Mouse (Mus musculus): ENCODE data around the gene Fnbp1. TPM values are rescaled to one million over a fixed set of nuclear protein-coding genes. Genes with fewer than 3 reads are reported as not detected.

Fnbp1 gene
- polyA plus RNA-seq, 2 experiments, result 25.6 to 40.8 TPM

- Histone ChIP-seq H3K36me3 (ENCODE audit: control insufficient read depth, insufficient read depth, low read length) (peaks cover 40% of the 10 kb centered on the region), H3K4me3 (replicated peaks; ENCODE audit: low read length) (no peak overlapping the region), H3K4me1 (ENCODE audit: control insufficient read depth, insufficient read depth, low read length) (no peaks in the 10 kb centered on the region), H3K9me3 (ENCODE audit: control insufficient read depth, low read length) (no peaks in the 10 kb centered on the region), H3K9ac (ENCODE audit: low read depth, low read length, severe bottlenecking) (no peak overlapping the region), H3K27ac (replicated peaks; ENCODE audit: low read depth, low read length) (no peak overlapping the region), H3K27me3 (ENCODE audit: control insufficient read depth, insufficient read depth, low read length) (no peaks in the 10 kb centered on the region), H3K4me2 (replicated peaks; ENCODE audit: low read depth, low read length, severe bottlenecking) (no peak overlapping the region)
- no peak for ATAC-seq (ENCODE audit: low FRiP score, low read depth)
- WGBS, result 84% methylated on average over 6 of the region's 6 CpGs
- no peak for DNase-seq (ENCODE audit: low spot score)
- TF ChIP-seq POLR2A (IDR thresholded peaks at IDR 0.05; ENCODE audit: borderline replicate concordance, extremely low read depth, insufficient read depth, insufficient read length), result no peak
These were observed 98.9 kb downstream of the Fnbp1 start for GRCm38 (mm10) chr2:31042881-31043280.

- no peaks in the 10 kb centered on the region for H3K27me3 ChIP-seq (ENCODE audit: control insufficient read depth, insufficient read depth, low read length)
- ATAC-seq (ENCODE audit: low FRiP score, low read depth), result no peak
- peaks cover 43% of the 10 kb centered on the region for H3K36me3 ChIP-seq (ENCODE audit: control insufficient read depth, insufficient read depth, low read length)
- no peak overlapping the region for H3K4me2 ChIP-seq (replicated peaks; ENCODE audit: low read depth, low read length, severe bottlenecking)
- H3K9ac ChIP-seq (ENCODE audit: low read depth, low read length, severe bottlenecking), result no peak overlapping the region
- no peak overlapping the region for H3K4me3 ChIP-seq (replicated peaks; ENCODE audit: low read length)
- no peak for TF ChIP-seq POLR2A (IDR thresholded peaks at IDR 0.05; ENCODE audit: borderline replicate concordance, extremely low read depth, insufficient read depth, insufficient read length)
- WGBS, result 85% methylated on average over 6 of the region's 6 CpGs
- H3K27ac ChIP-seq (replicated peaks; ENCODE audit: low read depth, low read length), result no peak overlapping the region
- no peaks in the 10 kb centered on the region for H3K4me1 ChIP-seq (ENCODE audit: control insufficient read depth, insufficient read depth, low read length)
- no peak for DNase-seq (ENCODE audit: low spot score)
- no peaks in the 10 kb centered on the region for H3K9me3 ChIP-seq (ENCODE audit: control insufficient read depth, low read length)
These were observed 100.4 kb downstream of the Fnbp1 start for GRCm38 (mm10) chr2:31041386-31041785.

GRCm38 (mm10) chr2:31040487-31040886 lies 101.3 kb downstream of the Fnbp1 start:
- Histone ChIP-seq H3K4me3 (replicated peaks; ENCODE audit: low read length) (no peak overlapping the region), H3K27me3 (ENCODE audit: control insufficient read depth, insufficient read depth, low read length) (no peaks in the 10 kb centered on the region), H3K4me2 (replicated peaks; ENCODE audit: low read depth, low read length, severe bottlenecking) (no peak overlapping the region), H3K9ac (ENCODE audit: low read depth, low read length, severe bottlenecking) (no peak overlapping the region), H3K4me1 (ENCODE audit: control insufficient read depth, insufficient read depth, low read length) (no peaks in the 10 kb centered on the region), H3K27ac (replicated peaks; ENCODE audit: low read depth, low read length) (no peak overlapping the region), H3K9me3 (ENCODE audit: control insufficient read depth, low read length) (no peaks in the 10 kb centered on the region), H3K36me3 (ENCODE audit: control insufficient read depth, insufficient read depth, low read length) (peaks cover 46% of the 10 kb centered on the region)
- DNase-seq (ENCODE audit: low spot score), result no peak
- TF ChIP-seq POLR2A (IDR thresholded peaks at IDR 0.05; ENCODE audit: borderline replicate concordance, extremely low read depth, insufficient read depth, insufficient read length), result no peak
- ATAC-seq (ENCODE audit: low FRiP score, low read depth), result no peak
- 80% methylated on average over 3 of the region's 3 CpGs for WGBS

GRCm38 (mm10) chr2:31040043-31040442 lies 101.8 kb downstream of the Fnbp1 start:
- DNase-seq (ENCODE audit: low spot score) (no peak), ATAC-seq (ENCODE audit: low FRiP score, low read depth) (no peak)
- no peak for TF ChIP-seq POLR2A (IDR thresholded peaks at IDR 0.05; ENCODE audit: borderline replicate concordance, extremely low read depth, insufficient read depth, insufficient read length)
- peaks cover 50% of the 10 kb centered on the region for H3K36me3 ChIP-seq (ENCODE audit: control insufficient read depth, insufficient read depth, low read length)
- no peaks in the 10 kb centered on the region for H3K4me1 ChIP-seq (ENCODE audit: control insufficient read depth, insufficient read depth, low read length)
- no peaks in the 10 kb centered on the region for H3K27me3 ChIP-seq (ENCODE audit: control insufficient read depth, insufficient read depth, low read length)
- no peak overlapping the region for H3K4me3 ChIP-seq (replicated peaks; ENCODE audit: low read length)
- no peaks in the 10 kb centered on the region for H3K9me3 ChIP-seq (ENCODE audit: control insufficient read depth, low read length)
- no peak overlapping the region for H3K9ac ChIP-seq (ENCODE audit: low read depth, low read length, severe bottlenecking)
- no peak overlapping the region for H3K27ac ChIP-seq (replicated peaks; ENCODE audit: low read depth, low read length)
- WGBS, result 92% methylated on average over 3 of the region's 3 CpGs
- no peak overlapping the region for H3K4me2 ChIP-seq (replicated peaks; ENCODE audit: low read depth, low read length, severe bottlenecking)

- 98% methylated on average over 6 of the region's 6 CpGs for WGBS
- Histone ChIP-seq H3K4me1 (ENCODE audit: control insufficient read depth, insufficient read depth, low read length) (no peaks in the 10 kb centered on the region), H3K9ac (ENCODE audit: low read depth, low read length, severe bottlenecking) (no peak overlapping the region), H3K27ac (replicated peaks; ENCODE audit: low read depth, low read length) (no peak overlapping the region), H3K36me3 (ENCODE audit: control insufficient read depth, insufficient read depth, low read length) (peaks cover 71% of the 10 kb centered on the region), H3K9me3 (ENCODE audit: control insufficient read depth, low read length) (no peaks in the 10 kb centered on the region), H3K27me3 (ENCODE audit: control insufficient read depth, insufficient read depth, low read length) (no peaks in the 10 kb centered on the region), H3K4me2 (replicated peaks; ENCODE audit: low read depth, low read length, severe bottlenecking) (no peak overlapping the region), H3K4me3 (replicated peaks; ENCODE audit: low read length) (no peak overlapping the region)
- TF ChIP-seq POLR2A (IDR thresholded peaks at IDR 0.05; ENCODE audit: borderline replicate concordance, extremely low read depth, insufficient read depth, insufficient read length), result no peak
- DNase-seq (ENCODE audit: low spot score) (no peak), ATAC-seq (ENCODE audit: low FRiP score, low read depth) (no peak)
These were observed 105.0 kb downstream of the Fnbp1 start for GRCm38 (mm10) chr2:31036811-31037210.

- no peak overlapping the region for H3K4me3 ChIP-seq (replicated peaks; ENCODE audit: low read length)
- ATAC-seq (ENCODE audit: low FRiP score, low read depth), result no peak
- 85% methylated on average over 7 of the region's 7 CpGs for WGBS
- no peak overlapping the region for H3K4me2 ChIP-seq (replicated peaks; ENCODE audit: low read depth, low read length, severe bottlenecking)
- H3K27ac ChIP-seq (replicated peaks; ENCODE audit: low read depth, low read length), result no peak overlapping the region
- H3K27me3 ChIP-seq (ENCODE audit: control insufficient read depth, insufficient read depth, low read length), result no peaks in the 10 kb centered on the region
- no peak for DNase-seq (ENCODE audit: low spot score)
- peaks cover 83% of the 10 kb centered on the region for H3K36me3 ChIP-seq (ENCODE audit: control insufficient read depth, insufficient read depth, low read length)
- TF ChIP-seq POLR2A (IDR thresholded peaks at IDR 0.05; ENCODE audit: borderline replicate concordance, extremely low read depth, insufficient read depth, insufficient read length), result no peak
- no peaks in the 10 kb centered on the region for H3K4me1 ChIP-seq (ENCODE audit: control insufficient read depth, insufficient read depth, low read length)
- no peaks in the 10 kb centered on the region for H3K9me3 ChIP-seq (ENCODE audit: control insufficient read depth, low read length)
- H3K9ac ChIP-seq (ENCODE audit: low read depth, low read length, severe bottlenecking), result no peak overlapping the region
These were observed 109.8 kb downstream of the Fnbp1 start for GRCm38 (mm10) chr2:31031972-31032371.
